Mouse (Mus musculus): Measurements from ENCODE around the gene Rab12.
"Not testable (repeated sequence)": the region's sequence is repeated elsewhere in the genome, so short reads cannot be mapped to it uniquely, and the experiment has no call there.

The Rab12 gene

DNA sequence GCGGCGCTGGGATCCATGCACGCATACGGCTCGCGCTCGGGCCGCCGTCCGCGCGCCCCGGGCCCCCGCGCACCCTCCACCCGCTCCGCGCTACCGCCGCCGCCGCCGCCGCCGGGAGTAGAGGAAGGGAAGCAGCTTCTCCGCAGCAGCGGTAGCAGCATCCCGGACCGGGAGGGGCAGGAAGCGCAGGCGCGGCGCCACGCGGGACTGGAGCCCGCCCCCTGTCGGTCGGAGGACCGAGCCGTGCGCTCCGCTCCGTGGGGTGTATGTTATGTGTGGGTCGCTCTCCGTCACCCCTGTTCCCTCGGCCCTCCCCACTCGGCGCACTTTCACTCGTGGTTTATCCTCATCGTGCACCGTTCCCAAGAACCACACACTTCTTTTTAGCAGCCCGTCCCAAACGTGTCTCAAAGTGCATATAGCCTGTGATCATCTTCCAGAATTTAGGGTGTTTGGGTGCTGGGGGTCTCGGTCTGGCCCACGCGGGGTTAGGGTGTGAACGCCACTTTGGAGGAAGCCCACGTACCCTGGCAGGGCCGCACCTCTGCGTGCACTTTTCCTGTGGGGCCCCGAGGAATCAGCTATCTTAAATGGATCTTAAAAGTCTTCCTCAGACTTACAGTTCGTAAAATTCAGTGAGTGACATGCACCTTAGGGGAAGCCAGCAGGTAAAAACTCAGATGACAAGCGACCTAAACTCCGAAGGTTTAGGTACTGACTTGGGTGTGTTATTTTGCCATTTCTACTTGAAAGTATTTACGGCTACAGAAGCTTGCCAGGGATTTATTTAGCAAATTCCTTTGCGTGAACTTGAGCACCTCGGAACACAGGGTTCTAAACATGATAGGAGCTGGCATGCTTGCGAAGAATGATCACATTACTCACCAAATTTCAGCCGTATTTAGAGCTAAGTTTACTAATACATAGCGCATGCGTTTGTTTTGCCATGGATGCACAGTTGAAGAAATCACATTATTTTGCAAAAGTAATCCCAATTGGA is at the start of gene Rab12:
TSS of gene Rab12 (minus strand) at position 176 of the 1,000 bp plus-strand sequence.
- in situ Hi-C loops (cut with MboI; ENCODE audit: unreplicated experiment in 2 of 2) = no loop called here

- in situ Hi-C loops (cut with MboI; ENCODE audit: unreplicated experiment in 2 of 2) = no loop called here
Observed at GRCm38 (mm10) chr17:66564213-66564612, 44.7 kb upstream of the Rab12 start.

DNA sequence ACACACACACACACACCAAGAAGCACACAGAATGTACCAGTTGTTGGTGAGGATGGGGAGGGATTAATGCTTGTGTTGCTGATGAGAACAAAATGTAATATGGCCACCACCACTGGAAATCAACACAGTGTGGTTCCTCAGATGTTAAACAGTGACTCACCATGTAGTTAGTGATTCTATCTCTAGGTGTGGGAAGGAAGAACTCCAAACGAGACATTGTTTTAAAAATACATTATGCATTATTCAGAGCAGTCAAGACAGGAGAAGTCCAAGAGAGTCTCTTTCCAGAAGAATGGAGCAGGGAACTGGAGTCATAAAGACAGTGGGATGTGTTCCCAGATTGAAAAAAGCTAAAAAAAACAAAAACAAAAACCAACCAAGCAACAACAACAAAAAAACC is 44.0 kb upstream of the Rab12 start:
- in situ Hi-C loops (cut with MboI; ENCODE audit: unreplicated experiment in 2 of 2) = no loop called here

DNA sequence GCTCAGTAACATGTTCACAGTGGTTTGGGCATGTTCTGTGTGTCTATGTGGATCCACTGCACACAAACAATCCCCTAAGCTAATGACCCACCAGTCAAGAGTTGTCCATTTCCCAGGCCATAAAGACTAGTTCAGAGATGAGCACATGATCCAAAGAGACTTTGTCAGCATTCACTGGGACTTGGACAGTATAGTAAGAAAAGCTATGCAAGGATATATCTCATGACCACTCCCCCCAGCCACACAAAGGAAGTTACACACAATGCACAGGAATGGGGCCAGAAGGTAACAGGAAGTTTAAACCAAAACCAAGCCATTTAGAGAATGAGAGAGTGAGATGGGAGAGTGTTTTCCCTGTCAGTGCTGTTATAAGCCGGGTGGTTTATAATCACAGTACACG is 41.9 kb upstream of the Rab12 start:
- in situ Hi-C loops (cut with MboI; ENCODE audit: unreplicated experiment in 2 of 2) = no loop called here

GRCm38 (mm10) chr17:66558404-66559317 is 39.1 kb upstream of the Rab12 start:
- in situ Hi-C loops (cut with MboI; ENCODE audit: unreplicated experiment in 2 of 2) = no loop called here

DNA sequence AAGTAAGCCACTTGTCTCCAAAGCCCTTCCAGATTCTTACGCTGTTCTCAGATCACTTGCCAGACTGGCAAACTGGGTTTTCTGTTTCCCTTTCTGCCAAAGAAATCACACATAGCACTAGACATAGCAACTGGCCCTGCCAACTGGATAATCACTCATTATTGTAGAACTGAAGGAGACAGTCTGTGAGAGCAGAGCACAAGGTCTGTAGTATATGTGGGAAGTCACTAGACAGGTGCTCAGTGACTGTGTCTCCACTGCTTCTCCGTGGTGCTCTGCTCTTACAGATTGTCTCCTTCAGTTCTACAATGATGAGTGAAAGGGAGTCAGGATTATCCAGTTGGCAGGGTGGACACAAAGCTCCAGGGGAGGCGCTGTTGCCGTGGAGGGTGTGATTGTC is 33.2 kb upstream of the Rab12 start:
- in situ Hi-C loops (cut with MboI; ENCODE audit: unreplicated experiment in 2 of 2) = no loop called here

DNA sequence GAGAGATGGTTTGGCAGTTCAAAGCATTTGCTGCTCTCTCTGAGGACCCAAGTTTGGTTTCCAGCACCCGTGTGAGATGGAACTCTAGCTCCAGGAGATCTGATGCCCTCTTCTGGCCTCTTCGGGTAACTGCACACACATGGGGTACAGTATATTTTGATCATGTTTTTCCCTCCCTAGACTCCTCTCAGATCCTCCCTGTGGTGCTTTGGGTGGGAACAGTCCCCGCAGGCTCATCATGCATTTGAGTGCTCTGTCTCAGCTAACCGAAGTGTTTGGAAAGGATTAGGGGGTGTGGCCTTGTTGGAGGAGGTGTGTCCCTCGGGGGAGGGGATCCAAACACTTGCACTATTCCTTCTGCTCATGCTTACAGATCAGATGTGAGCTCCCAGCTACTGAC is 31.0 kb upstream of the Rab12 start:
- in situ Hi-C loops (cut with MboI; ENCODE audit: unreplicated experiment in 2 of 2) = no loop called here

DNA sequence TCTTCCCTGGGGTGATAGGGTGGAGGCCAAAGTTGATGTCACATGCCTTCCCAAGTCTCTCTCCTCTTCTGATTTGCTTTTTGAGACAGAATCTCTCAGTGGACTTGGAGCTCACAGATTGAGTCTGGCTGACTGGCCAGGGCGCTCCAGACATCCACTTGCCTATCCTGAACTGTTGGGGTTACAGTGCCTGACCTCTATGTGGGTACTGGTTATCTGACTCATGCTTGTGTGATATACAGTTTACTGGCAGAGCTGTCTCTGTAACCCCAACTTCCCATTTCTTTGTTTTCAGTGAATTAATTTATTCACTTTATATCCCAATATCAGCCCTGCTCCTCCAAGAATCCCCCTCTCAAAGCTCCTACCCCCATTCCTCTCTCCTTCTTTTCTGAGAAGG is 12.8 kb upstream of the Rab12 start:
- in situ Hi-C loops (cut with MboI; ENCODE audit: unreplicated experiment in 2 of 2) = no loop called here

GRCm38 (mm10) chr17:66523396-66523795 is 3.9 kb upstream of the Rab12 start:
- in situ Hi-C loops (cut with MboI; ENCODE audit: unreplicated experiment in 2 of 2) = no loop called here

DNA sequence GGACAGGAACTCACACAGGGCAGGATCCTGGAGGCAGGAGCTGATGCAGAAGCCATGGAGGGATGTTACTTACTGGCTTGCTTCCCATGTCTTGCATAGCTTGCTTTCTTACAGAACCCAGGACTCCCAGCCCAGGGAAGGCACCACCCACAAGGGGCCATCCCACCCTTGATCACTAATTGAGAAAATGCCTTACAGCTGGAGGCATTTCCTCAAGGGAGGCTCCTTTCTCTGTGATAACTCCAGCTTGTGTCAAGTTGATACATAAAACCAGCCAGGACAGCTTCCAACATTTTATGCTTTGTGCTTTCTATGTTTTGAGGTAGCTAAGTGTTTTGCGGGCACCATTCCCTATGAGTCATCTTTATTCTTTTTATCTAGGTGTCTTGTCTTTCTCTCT is 3.1 kb upstream of the Rab12 start:
- in situ Hi-C loops (cut with MboI; ENCODE audit: unreplicated experiment in 2 of 2) = not testable (repeated sequence)

- in situ Hi-C loops (cut with MboI; ENCODE audit: unreplicated experiment in 2 of 2) = no loop called here
Observed at GRCm38 (mm10) chr17:66518877-66519553, 514 bp downstream of the Rab12 start.

DNA sequence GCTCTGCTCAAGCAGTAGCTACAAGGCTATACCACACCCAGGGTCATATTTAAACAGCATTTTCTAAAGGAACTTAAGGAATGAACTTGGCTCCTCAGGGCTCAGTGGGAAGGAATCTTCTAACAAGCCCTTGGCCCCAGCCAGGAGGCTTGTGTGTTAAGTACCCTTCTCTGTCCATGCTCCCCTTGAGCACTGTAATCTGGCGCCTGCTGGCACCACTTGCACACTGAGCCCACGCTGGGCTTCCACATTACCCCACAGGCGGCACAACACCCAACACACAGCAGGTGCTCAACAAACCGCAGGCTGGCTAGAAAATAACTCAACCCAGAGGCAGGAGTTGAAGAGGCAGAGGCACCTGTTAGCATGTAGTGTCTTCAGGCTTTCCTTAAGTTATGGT is 2.6 kb downstream of the Rab12 start:
- in situ Hi-C loops (cut with MboI; ENCODE audit: unreplicated experiment in 2 of 2) = no loop called here

GRCm38 (mm10) chr17:66514288-66514995 is 5.1 kb downstream of the Rab12 start:
- in situ Hi-C loops (cut with MboI; ENCODE audit: unreplicated experiment in 2 of 2) = no loop called here

- in situ Hi-C loops (cut with MboI; ENCODE audit: unreplicated experiment in 2 of 2) = no loop called here
Observed at GRCm38 (mm10) chr17:66512202-66512956, 7.2 kb downstream of the Rab12 start.

DNA sequence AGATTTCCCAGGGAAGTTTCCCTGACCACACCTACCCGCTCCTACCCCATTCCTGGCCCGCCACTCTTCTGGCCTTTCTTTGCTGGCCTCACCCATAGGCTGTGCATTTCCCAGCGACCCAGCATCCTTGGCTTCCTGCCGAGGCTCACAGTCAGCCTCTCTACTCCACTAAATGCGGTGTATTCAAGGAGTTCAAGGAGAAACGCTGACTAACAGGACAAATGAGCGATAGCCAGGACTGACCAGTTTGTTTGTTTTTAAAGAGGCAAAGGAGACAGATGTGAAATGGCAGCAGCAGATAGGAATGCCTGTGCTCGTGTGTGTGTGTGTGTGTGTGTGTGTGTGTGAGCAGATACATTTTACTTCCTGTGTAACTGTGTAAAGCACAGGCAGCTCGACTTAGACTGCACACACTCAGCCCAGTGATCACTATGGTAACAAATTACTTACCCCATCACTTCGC is 9.3 kb downstream of the Rab12 start:
- in situ Hi-C loops (cut with MboI; ENCODE audit: unreplicated experiment in 2 of 2) = no loop called here

DNA sequence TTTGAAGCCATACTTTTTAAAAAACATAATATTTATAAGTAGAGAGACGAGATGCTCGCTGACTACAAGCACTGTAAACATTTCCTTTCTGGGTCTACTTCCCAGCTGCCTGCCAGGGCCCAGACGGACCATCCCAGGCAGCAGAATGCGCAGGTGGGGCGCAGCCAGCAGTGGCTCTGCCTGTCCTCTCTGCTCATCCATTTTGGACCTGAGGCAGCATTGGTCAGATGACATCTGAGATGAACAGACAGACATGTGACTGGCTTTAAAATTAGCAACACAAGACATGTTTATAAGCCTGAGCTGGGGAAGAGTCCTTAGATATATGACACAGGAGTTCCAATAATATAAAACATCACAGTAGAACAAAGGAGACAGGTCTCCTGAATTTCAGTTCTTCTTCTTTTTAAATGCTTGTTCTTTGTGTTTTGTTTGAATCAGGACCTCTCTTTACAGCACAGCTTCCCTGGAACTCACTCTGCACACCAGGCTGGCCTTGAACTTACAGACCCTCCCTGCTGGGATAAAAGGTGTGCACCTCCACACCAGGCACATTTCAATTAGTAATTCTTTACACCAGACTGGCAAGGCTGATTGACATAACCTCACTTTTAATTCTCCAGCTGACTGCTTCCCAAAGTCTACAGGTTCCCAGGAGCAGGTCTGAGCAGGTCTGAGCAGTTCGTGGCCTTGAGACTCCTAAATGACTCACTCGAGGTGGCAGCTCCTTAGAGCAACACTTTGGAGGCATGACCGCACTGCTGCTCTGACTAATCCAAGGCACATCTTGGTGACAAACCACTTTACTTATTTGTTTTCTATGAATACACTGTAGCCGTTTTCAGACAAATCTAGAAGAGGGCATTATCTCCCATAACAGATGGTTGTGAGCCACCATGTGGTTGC is 12.2 kb downstream of the Rab12 start:
- in situ Hi-C loops (cut with MboI; ENCODE audit: unreplicated experiment in 2 of 2) = no loop called here

GRCm38 (mm10) chr17:66504964-66505363 is 14.6 kb downstream of the Rab12 start:
- in situ Hi-C loops (cut with MboI; ENCODE audit: unreplicated experiment in 2 of 2) = no loop called here

DNA sequence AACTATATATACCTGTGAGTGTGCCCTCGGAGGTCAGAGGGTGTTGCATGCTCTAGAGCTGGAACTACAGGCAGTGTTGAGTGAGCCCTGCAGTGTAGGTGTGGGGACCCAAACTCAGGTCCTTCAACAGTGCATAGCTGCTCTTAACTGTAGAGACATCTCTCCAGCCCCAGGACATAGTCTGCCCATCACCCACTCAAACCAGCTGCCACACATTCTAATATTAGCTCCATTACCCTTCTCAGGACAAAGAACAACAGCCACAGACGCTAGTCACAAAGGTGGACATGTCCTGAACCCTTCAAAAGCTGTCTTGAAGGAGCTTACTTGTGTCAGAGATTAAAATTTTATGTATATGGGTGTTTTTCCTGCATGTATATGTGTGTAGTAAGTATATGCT is 15.3 kb downstream of the Rab12 start:
- in situ Hi-C loops (cut with MboI; ENCODE audit: unreplicated experiment in 2 of 2) = no loop called here
